Comparison of ENCODE assay signal across 9 mouse cellular contexts in the genomic region with DNA sequence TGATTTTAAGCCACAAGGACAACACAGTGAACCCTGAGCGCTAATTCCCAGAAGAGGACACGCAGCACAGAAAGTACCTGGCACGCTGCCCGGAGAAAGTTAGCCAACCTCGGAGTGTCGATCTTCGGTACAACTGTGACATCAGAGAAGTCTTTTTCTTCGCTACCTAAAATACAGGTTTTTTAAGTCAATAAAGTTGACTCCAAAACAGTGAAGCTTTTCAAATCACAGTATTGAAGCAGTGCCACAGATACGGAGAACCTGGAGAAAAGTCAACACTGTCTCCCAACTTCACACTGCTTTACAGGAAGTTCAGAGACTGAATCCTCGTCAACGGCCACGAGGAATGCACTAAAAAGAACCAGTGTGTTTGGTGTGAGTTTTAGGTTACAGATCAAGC. TPM values are rescaled to one million over a fixed set of nuclear protein-coding genes. Genes with fewer than 3 reads are reported as not detected.
DNase-seq lines count a peak whose midpoint lies in the region; ATAC-seq lines count a peak whose summit lies in the region.
"Had no signal": no experiment of that assay in that cellular context is flagged by ENCODE, and none has a peak within 500 bp of the region (broad histone marks: within the 10 kb centered on the region; RNA-seq: fewer than 3 reads in every experiment).

No protein-coding gene starts in this region.

- no peak overlapping the region for H3K9ac ChIP-seq in liver, embryonic 11.5 days (ENCODE audit: low read depth, low read length)
- no peak overlapping the region for H3K9ac ChIP-seq in heart, embryonic 15.5 days

- H3K4me1 ChIP-seq in liver, embryonic 11.5 days (replicated peaks; ENCODE audit: control insufficient read depth, insufficient read depth, low read length): no peaks in the 10 kb centered on the region
- 0 out of 2 replicates have a peak, but pooled peaks cover 4% of the 10 kb centered on the region for H3K4me1 ChIP-seq in heart, embryonic 15.5 days (replicated peaks)

- H3K27ac ChIP-seq in liver, embryonic 11.5 days (ENCODE audit: low read depth, low read length): no peak overlapping the region
- H3K27ac ChIP-seq in heart, embryonic 15.5 days: peak overlapping the region; percentile 31; the same call in 1 of the 2 replicates

- no peaks in the 10 kb centered on the region for H3K36me3 ChIP-seq in liver, embryonic 11.5 days (ENCODE audit: control insufficient read depth, insufficient read depth, low read length)
- H3K36me3 ChIP-seq in heart, embryonic 15.5 days: no peaks in the 10 kb centered on the region

- H3K9me3 ChIP-seq in liver, embryonic 11.5 days (ENCODE audit: control insufficient read depth, low read length): no peaks in the 10 kb centered on the region
- no peaks in the 10 kb centered on the region for H3K9me3 ChIP-seq in heart, embryonic 15.5 days (replicated peaks)

- no peak overlapping the region for H3K4me3 ChIP-seq in liver, embryonic 11.5 days (ENCODE audit: low read depth, low read length)
- H3K4me3 ChIP-seq in heart, embryonic 15.5 days: no peak overlapping the region

- ATAC-seq in liver, embryonic 11.5 days (replicated peaks; ENCODE audit: low FRiP score): no peak
- ATAC-seq in heart, embryonic 15.5 days (replicated peaks; ENCODE audit: insufficient number of reproducible peaks, insufficient read depth, low FRiP score, low read depth): no peak
- no peak for ATAC-seq in erythroid progenitor cell, adult 5-6 weeks (replicated peaks; ENCODE audit: low FRiP score, poor library complexity, severe bottlenecking)

- WGBS in liver, embryonic 11.5 days: 86% methylated on average over 12 of the region's 12 CpGs
- WGBS in heart, embryonic 15.5 days: 34% methylated on average over 12 of the region's 12 CpGs

- no peaks in the 10 kb centered on the region for H3K27me3 ChIP-seq in liver, embryonic 11.5 days (replicated peaks; ENCODE audit: control insufficient read depth, insufficient read depth, low read length)
- H3K27me3 ChIP-seq in heart, embryonic 15.5 days: no peaks in the 10 kb centered on the region

- no peak overlapping the region for H3K4me2 ChIP-seq in liver, embryonic 11.5 days
- H3K4me2 ChIP-seq in heart, embryonic 15.5 days: peak overlapping the region; percentile 45

- DNase-seq in liver: peak; percentile 11
- no peak for DNase-seq in liver, embryonic 11.5 days (ENCODE audit: low spot score)
- peak; percentile 45 for DNase-seq in brain, adult 2 months (ENCODE audit: low read depth, low spot score)
- peak; percentile 86 for DNase-seq in lung, postnatal 10 days
- DNase-seq in urinary bladder, postnatal 4 days (ENCODE audit: low spot score in 2 of 2): peak; percentile 54 to 82
- DNase-seq in frontal cortex, postnatal 25 days (ENCODE audit: low spot score in 2 of 2): no peak

RNA-seq across cellular contexts. Expression of a gene that starts 31.2 kb away (rescaled TPM):
- polyA plus RNA-seq in liver, embryonic 11.5 days (2014; fragmentation: Nextera tagmentation; extraction: Ambion mirVana): 8.7 and 12.2 TPM in 2 replicates
- polyA plus RNA-seq in heart, embryonic 15.5 days (2015; fragmentation: Nextera tagmentation; extraction: Ambion mirVana): 5.9 and 7.1 TPM in 2 replicates
- 5.0 and 6.8 TPM in 2 replicates for total RNA-seq in erythroid progenitor cell, adult 5-6 weeks (2015; ENCODE audit: low replicate concordance)
- total RNA-seq in erythroid progenitor cell, adult 5-6 weeks (2017; ENCODE audit: low replicate concordance): 1.9 and 2.6 TPM in 2 replicates

RNA-seq across cellular contexts. Expression of a gene that starts 43.6 kb away (rescaled TPM):
- not detected in 2 replicates for polyA plus RNA-seq in liver, embryonic 11.5 days (2014; fragmentation: Nextera tagmentation; extraction: Ambion mirVana)
- polyA plus RNA-seq in heart, embryonic 15.5 days (2015; fragmentation: Nextera tagmentation; extraction: Ambion mirVana): not detected in 2 replicates
- total RNA-seq in erythroid progenitor cell, adult 5-6 weeks (2015; ENCODE audit: low replicate concordance): not detected in 2 replicates
- total RNA-seq in erythroid progenitor cell, adult 5-6 weeks (2017; ENCODE audit: low replicate concordance): not detected in 2 replicates
- total RNA-seq: left cerebral cortex, postnatal 10 days had no signal

RNA-seq across cellular contexts. Expression of a gene that starts 49.4 kb away (rescaled TPM):
- 20.9 and 21.1 TPM in 2 replicates for polyA plus RNA-seq in liver, embryonic 11.5 days (2014; fragmentation: Nextera tagmentation; extraction: Ambion mirVana)
- polyA plus RNA-seq in heart, embryonic 15.5 days (2015; fragmentation: Nextera tagmentation; extraction: Ambion mirVana): 10.0 and 14.4 TPM in 2 replicates
- 120 and 140 TPM in 2 replicates for total RNA-seq in erythroid progenitor cell, adult 5-6 weeks (2015; ENCODE audit: low replicate concordance)
- 117 and 161 TPM in 2 replicates for total RNA-seq in erythroid progenitor cell, adult 5-6 weeks (2017; ENCODE audit: low replicate concordance)

Comparison
In these comparisons a context has a peak if more than half of its experiments do, and no peak if none do; other contexts are left out.
1. DNase-seq: peak in liver (single experiment), brain, adult 2 months (single experiment), lung, postnatal 10 days (single experiment) and urinary bladder, postnatal 4 days (2 of 2); none in liver, embryonic 11.5 days (single experiment) and frontal cortex, postnatal 25 days (0 of 2).